Mouse (Mus musculus): ENCODE results near the gene St8sia6.

DNA sequence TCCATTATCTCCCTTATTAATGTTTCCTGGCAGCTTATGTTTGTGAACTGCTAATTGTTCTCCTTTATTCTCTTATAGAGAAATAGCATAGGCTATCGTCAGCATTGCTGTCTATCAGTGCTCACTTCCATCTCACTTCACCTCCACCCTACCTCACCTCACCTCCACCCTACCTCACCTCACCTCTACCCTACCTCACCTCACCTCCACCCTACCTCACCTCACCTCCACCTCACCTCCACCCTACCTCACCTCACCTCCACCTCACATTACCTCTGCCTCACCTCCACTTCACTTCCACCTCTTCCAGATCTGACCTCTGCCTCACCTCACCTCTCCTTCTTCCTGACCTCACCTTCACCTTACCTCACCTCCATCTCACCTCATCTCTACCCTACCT is 42.2 kb downstream of the St8sia6 start:
- TF ChIP-seq CTCF (IDR thresholded peaks at IDR 0.05): no peak
- no peak for TF ChIP-seq EP300 (IDR thresholded peaks at IDR 0.05)

All from lung, postnatal 0 days (tissue).